Mouse (Mus musculus) cerebellum, adult 8-10 months (tissue): Measurements from ENCODE around the gene C330021F23Rik.
"Not testable (repeated sequence)": the region's sequence is repeated elsewhere in the genome, so short reads cannot be mapped to it uniquely, and the experiment has no call there.

Experiments
- DNase-seq: peaks from one replicate; pipeline ENCODE4 v3.0.0; 2022

C330021F23Rik gene

GRCm38 (mm10) chr8:3567641-3568371, at the start of gene C330021F23Rik:
C330021F23Rik (plus strand) TSS chr8:3567990.
- no peak for DNase-seq

GRCm38 (mm10) chr8:3522007-3522697, 45.6 kb upstream of the C330021F23Rik start:
- no peak for DNase-seq

GRCm38 (mm10) chr8:3530816-3531215, 37.0 kb upstream of the C330021F23Rik start:
- DNase-seq: no peak

- no peak for DNase-seq
Observed at GRCm38 (mm10) chr8:3531936-3532335, 35.9 kb upstream of the C330021F23Rik start.

GRCm38 (mm10) chr8:3536053-3536841, 31.5 kb upstream of the C330021F23Rik start:
- DNase-seq: no peak

GRCm38 (mm10) chr8:3536940-3537339, 30.9 kb upstream of the C330021F23Rik start:
- DNase-seq: no peak

- DNase-seq: no peak
Observed at GRCm38 (mm10) chr8:3537666-3538065, 30.1 kb upstream of the C330021F23Rik start.

- DNase-seq: no peak
Observed at GRCm38 (mm10) chr8:3539146-3539545, 28.6 kb upstream of the C330021F23Rik start.

- DNase-seq: no peak
Observed at GRCm38 (mm10) chr8:3540076-3540475, 27.7 kb upstream of the C330021F23Rik start.

GRCm38 (mm10) chr8:3546511-3546910, 21.3 kb upstream of the C330021F23Rik start:
- no peak for DNase-seq

GRCm38 (mm10) chr8:3552240-3552639, 15.6 kb upstream of the C330021F23Rik start:
- DNase-seq: no peak

- no peak for DNase-seq
Observed at GRCm38 (mm10) chr8:3556114-3556513, 11.7 kb upstream of the C330021F23Rik start.

- DNase-seq: no peak
Observed at GRCm38 (mm10) chr8:3568378-3568777, 588 bp downstream of the C330021F23Rik start.

GRCm38 (mm10) chr8:3569784-3570183, 2.0 kb downstream of the C330021F23Rik start:
- no peak for DNase-seq

GRCm38 (mm10) chr8:3574546-3574945, 6.8 kb downstream of the C330021F23Rik start:
- no peak for DNase-seq

GRCm38 (mm10) chr8:3576211-3576960, 8.6 kb downstream of the C330021F23Rik start:
- no peak for DNase-seq

GRCm38 (mm10) chr8:3579390-3580364, 11.9 kb downstream of the C330021F23Rik start:
- no peak for DNase-seq

GRCm38 (mm10) chr8:3581961-3582360, 14.2 kb downstream of the C330021F23Rik start:
- DNase-seq: not testable (repeated sequence)

GRCm38 (mm10) chr8:3586452-3586851, 18.7 kb downstream of the C330021F23Rik start:
- no peak for DNase-seq

GRCm38 (mm10) chr8:3586993-3587390, 19.2 kb downstream of the C330021F23Rik start, which contains the start of gene Camsap3:
Camsap3 (plus strand) TSS chr8:3587293.
- no peak for DNase-seq
